Mouse (Mus musculus) heart, postnatal 0 days (tissue): ENCODE data around the gene Cep104.

Experiments
- CTCF ChIP-seq: IDR thresholded peaks from 2 replicates; pipeline ENCODE4 v1.5.1; 2016; ENCODE audit warnings: antibody characterized with exemption, control low read depth, low read depth
- EP300 ChIP-seq: IDR thresholded peaks from 2 replicates; pipeline ENCODE4 v1.6.1; 2016; ENCODE audit warnings: antibody characterized with exemption, low read depth

DNA sequence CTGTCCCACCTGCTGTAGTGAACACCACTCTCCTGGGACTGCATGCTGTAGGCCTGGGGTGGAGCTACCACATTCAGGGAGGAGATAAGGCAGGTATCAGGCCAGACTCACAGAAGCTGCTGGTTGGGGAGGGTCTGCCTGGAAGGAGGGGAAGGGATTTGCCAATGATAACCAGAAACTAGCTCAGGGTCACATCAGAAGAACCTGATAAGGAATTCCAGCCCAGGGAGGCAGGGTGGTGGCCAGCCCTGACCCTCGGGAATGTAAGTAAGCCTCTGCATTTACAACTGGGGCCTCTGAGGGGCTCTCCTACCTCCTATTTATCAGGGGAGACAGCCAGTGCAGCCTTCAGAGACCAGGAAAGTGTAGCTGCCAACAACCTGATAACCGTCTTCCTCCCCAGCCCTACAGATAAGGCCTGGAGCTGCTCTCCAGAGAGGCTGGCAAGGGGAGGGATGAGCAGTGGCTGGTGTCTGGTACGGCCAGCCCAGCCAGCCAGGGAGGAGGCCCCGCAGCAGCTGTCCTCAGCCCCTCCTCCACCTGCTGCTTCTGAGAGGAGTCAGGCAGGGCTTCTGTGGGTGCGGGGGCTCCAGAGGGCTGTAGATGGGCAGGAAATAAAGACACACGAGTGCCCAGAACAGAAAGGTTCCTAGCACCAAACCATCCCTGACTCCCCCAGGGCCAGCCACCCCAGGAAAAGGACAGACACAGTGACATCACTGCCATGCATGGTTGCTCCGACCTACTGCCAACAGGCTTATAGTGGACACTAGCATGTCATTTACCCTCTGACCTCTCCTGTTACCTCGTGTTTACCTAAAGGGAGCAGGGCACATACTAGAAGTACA is 49.0 kb downstream of the Cep104 start:
- TF ChIP-seq CTCF (no peak), EP300 (no peak)
